9 mouse cellular contexts compared by ENCODE assay signal in genomic region chr6:115838745-115839144, GRCm38 (mm10). TPM values are rescaled to one million over a fixed set of nuclear protein-coding genes. Genes with fewer than 3 reads are reported as not detected.
DNase-seq lines count a peak whose midpoint lies in the region; ATAC-seq lines count a peak whose summit lies in the region.
"Had no signal": no experiment of that assay in that cellular context is flagged by ENCODE, and none has a peak within 500 bp of the region (broad histone marks: within the 10 kb centered on the region; RNA-seq: fewer than 3 reads in every experiment).

No protein-coding gene starts in this region.

- DNase-seq in heart, postnatal 10 days = no peak
- no peak for DNase-seq in embryonic facial prominence, embryonic 10.5 days (ENCODE audit: low spot score)
- no peak for DNase-seq in ovary, adult 18-20 months (ENCODE audit: low spot score)
- no peak for DNase-seq in gastrocnemius, postnatal 10 days
- no peak for DNase-seq in T-cell, adult 2 months (ENCODE audit: low spot score)

- H3K9ac ChIP-seq in heart, embryonic 16.5 days (ENCODE audit: low read length) = peak overlapping the region; percentile 70
- no peak overlapping the region for H3K9ac ChIP-seq in hindbrain, embryonic 15.5 days
- H3K9ac ChIP-seq in midbrain, embryonic 12.5 days (replicated peaks) = no peak overlapping the region

- no peak for ATAC-seq in heart, embryonic 16.5 days (replicated peaks; ENCODE audit: extremely low read depth, insufficient read depth, low FRiP score)
- peak; percentile 37; the same call in 1 of the 2 replicates for ATAC-seq in hindbrain, embryonic 15.5 days (ENCODE audit: low FRiP score, low read depth)
- ATAC-seq in midbrain, embryonic 12.5 days (ENCODE audit: low FRiP score, low read depth) = peak; percentile 34

- peak overlapping the region; percentile 93 for H3K4me2 ChIP-seq in heart, embryonic 16.5 days (ENCODE audit: low read depth, low read length)
- peak overlapping the region; percentile 65 for H3K4me2 ChIP-seq in hindbrain, embryonic 15.5 days
- peak overlapping the region; percentile 69 for H3K4me2 ChIP-seq in midbrain, embryonic 12.5 days (replicated peaks)

- H3K27ac ChIP-seq in heart, embryonic 16.5 days (ENCODE audit: low read length) = no peak overlapping the region
- H3K27ac ChIP-seq in embryonic facial prominence, embryonic 10.5 days (replicated peaks) = no peak overlapping the region
- H3K27ac ChIP-seq in hindbrain, embryonic 15.5 days (replicated peaks) = no peak overlapping the region
- H3K27ac ChIP-seq in midbrain, embryonic 12.5 days (replicated peaks) = no peak overlapping the region

- peak overlapping the region; percentile 58 for H3K4me3 ChIP-seq in heart, embryonic 16.5 days (ENCODE audit: low read length)
- H3K4me3 ChIP-seq in embryonic facial prominence, embryonic 10.5 days = peak overlapping the region; percentile 58
- peak overlapping the region; percentile 36 for H3K4me3 ChIP-seq in hindbrain, embryonic 15.5 days
- H3K4me3 ChIP-seq in midbrain, embryonic 12.5 days = peak overlapping the region; percentile 41

- intact Hi-C loops in heart, postnatal 10 days (cut with DNase I) = no loop called here

- peaks cover 10% of the 10 kb centered on the region for H3K36me3 ChIP-seq in heart, embryonic 16.5 days (ENCODE audit: control insufficient read depth, insufficient read depth)
- H3K36me3 ChIP-seq in embryonic facial prominence, embryonic 10.5 days (replicated peaks) = peaks cover 37% of the 10 kb centered on the region
- H3K36me3 ChIP-seq in hindbrain, embryonic 15.5 days = peaks cover 7% of the 10 kb centered on the region
- H3K36me3 ChIP-seq in midbrain, embryonic 12.5 days = peaks cover 21% of the 10 kb centered on the region

- H3K27me3 ChIP-seq in heart, embryonic 16.5 days (ENCODE audit: control insufficient read depth, insufficient read depth, low read length) = no peaks in the 10 kb centered on the region
- H3K27me3 ChIP-seq in embryonic facial prominence, embryonic 10.5 days (replicated peaks; ENCODE audit: low read depth, poor library complexity, severe bottlenecking) = no peaks in the 10 kb centered on the region
- no peaks in the 10 kb centered on the region for H3K27me3 ChIP-seq in hindbrain, embryonic 15.5 days
- no peaks in the 10 kb centered on the region for H3K27me3 ChIP-seq in midbrain, embryonic 12.5 days

- no peaks in the 10 kb centered on the region for H3K9me3 ChIP-seq in heart, embryonic 16.5 days (replicated peaks; ENCODE audit: control insufficient read depth, low read length)
- no peaks in the 10 kb centered on the region for H3K9me3 ChIP-seq in embryonic facial prominence, embryonic 10.5 days
- no peaks in the 10 kb centered on the region for H3K9me3 ChIP-seq in hindbrain, embryonic 15.5 days
- H3K9me3 ChIP-seq in midbrain, embryonic 12.5 days = no peaks in the 10 kb centered on the region
- H3K9me3 ChIP-seq: G1E had no signal

- WGBS in heart, embryonic 16.5 days = 70% methylated on average over 5 of the region's 5 CpGs
- 61% methylated on average over 5 of the region's 5 CpGs for WGBS in embryonic facial prominence, embryonic 10.5 days
- 69% methylated on average over 5 of the region's 5 CpGs for WGBS in hindbrain, embryonic 15.5 days
- 68% methylated on average over 5 of the region's 5 CpGs for WGBS in midbrain, embryonic 12.5 days

- H3K4me1 ChIP-seq in heart, embryonic 16.5 days (ENCODE audit: control insufficient read depth, insufficient read depth, low read length) = peaks cover 8% of the 10 kb centered on the region; the same call in 1 of the 2 replicates
- peaks cover 19% of the 10 kb centered on the region for H3K4me1 ChIP-seq in embryonic facial prominence, embryonic 10.5 days
- H3K4me1 ChIP-seq in hindbrain, embryonic 15.5 days (replicated peaks) = peaks cover 13% of the 10 kb centered on the region
- H3K4me1 ChIP-seq in midbrain, embryonic 12.5 days = peaks cover 15% of the 10 kb centered on the region; the same call in 1 of the 2 replicates

RNA-seq across cellular contexts. Expression of gene Efcab12, which starts 0.5 kb away (rescaled TPM):
- polyA plus RNA-seq in heart, embryonic 16.5 days (2015; fragmentation: Nextera tagmentation; extraction: Ambion mirVana) = 0.51 and 0.59 TPM in 2 replicates
- under 1 TPM; 0.79 TPM for total RNA-seq in heart, postnatal 10 days (2021)
- polyA plus RNA-seq in embryonic facial prominence, embryonic 10.5 days (2016; fragmentation: Nextera tagmentation; extraction: Ambion mirVana) = 1.1 and 1.2 TPM in 2 replicates
- polyA plus RNA-seq in hindbrain, embryonic 15.5 days (2015; fragmentation: Nextera tagmentation; extraction: Ambion mirVana) = 2.6 and 2.9 TPM in 2 replicates
- polyA plus RNA-seq in midbrain, embryonic 12.5 days (2016; fragmentation: Nextera tagmentation; extraction: Ambion mirVana) = 2.1 TPM in 2 replicates
- under 1 TPM; 0.12 to 0.14 TPM for total RNA-seq in gastrocnemius, postnatal 10 days (2021)
- polyA plus RNA-seq: G1E had no signal

RNA-seq across cellular contexts. Expression of gene Mbd4, which starts 14.4 kb away (rescaled TPM):
- polyA plus RNA-seq in heart, embryonic 16.5 days (2015; fragmentation: Nextera tagmentation; extraction: Ambion mirVana) = 10.2 and 12.5 TPM in 2 replicates
- 1 to 10 TPM; 2.6 to 3.5 TPM for total RNA-seq in heart, postnatal 10 days (2021)
- polyA plus RNA-seq in embryonic facial prominence, embryonic 10.5 days (2016; fragmentation: Nextera tagmentation; extraction: Ambion mirVana) = 33.2 and 34.2 TPM in 2 replicates
- 8.8 and 10.9 TPM in 2 replicates for polyA plus RNA-seq in hindbrain, embryonic 15.5 days (2015; fragmentation: Nextera tagmentation; extraction: Ambion mirVana)
- polyA plus RNA-seq in midbrain, embryonic 12.5 days (2016; fragmentation: Nextera tagmentation; extraction: Ambion mirVana) = 23.2 and 24.4 TPM in 2 replicates
- 1 to 10 TPM; 2.3 to 3.7 TPM for total RNA-seq in gastrocnemius, postnatal 10 days (2021)

RNA-seq across cellular contexts. Expression of gene Ift122, which starts 14.5 kb away (rescaled TPM):
- polyA plus RNA-seq in heart, embryonic 16.5 days (2015; fragmentation: Nextera tagmentation; extraction: Ambion mirVana) = 21.4 and 23.0 TPM in 2 replicates
- total RNA-seq in heart, postnatal 10 days (2021) = 10 to 100 TPM; 22.4 to 22.9 TPM
- 30.7 and 31.4 TPM in 2 replicates for polyA plus RNA-seq in embryonic facial prominence, embryonic 10.5 days (2016; fragmentation: Nextera tagmentation; extraction: Ambion mirVana)
- 28.9 and 31.5 TPM in 2 replicates for polyA plus RNA-seq in hindbrain, embryonic 15.5 days (2015; fragmentation: Nextera tagmentation; extraction: Ambion mirVana)
- polyA plus RNA-seq in midbrain, embryonic 12.5 days (2016; fragmentation: Nextera tagmentation; extraction: Ambion mirVana) = 27.7 and 28.9 TPM in 2 replicates
- 10 to 100 TPM; 19.3 to 21.9 TPM for total RNA-seq in gastrocnemius, postnatal 10 days (2021)

RNA-seq across cellular contexts. Expression of gene Rpl32, which starts 30.2 kb away (rescaled TPM):
- polyA plus RNA-seq in heart, embryonic 16.5 days (2015; fragmentation: Nextera tagmentation; extraction: Ambion mirVana) = 1,011 and 1,085 TPM in 2 replicates
- 100 to 1,000 TPM; 842 to 867 TPM for total RNA-seq in heart, postnatal 10 days (2021)
- polyA plus RNA-seq in embryonic facial prominence, embryonic 10.5 days (2016; fragmentation: Nextera tagmentation; extraction: Ambion mirVana) = 1,826 and 1,867 TPM in 2 replicates
- 948 and 1,117 TPM in 2 replicates for polyA plus RNA-seq in hindbrain, embryonic 15.5 days (2015; fragmentation: Nextera tagmentation; extraction: Ambion mirVana)
- polyA plus RNA-seq in midbrain, embryonic 12.5 days (2016; fragmentation: Nextera tagmentation; extraction: Ambion mirVana) = 1,622 and 1,683 TPM in 2 replicates
- total RNA-seq in gastrocnemius, postnatal 10 days (2021) = 1,000 to 10,000 TPM; 1,136 to 1,161 TPM
